Mouse (Mus musculus) megakaryocyte progenitor cell, adult 5-6 weeks (primary cell): ENCODE data around the gene Ppp4r3b. TPM values are rescaled to one million over a fixed set of nuclear protein-coding genes. Genes with fewer than 3 reads are reported as not detected.

Experiments used
- ATAC-seq: replicated peaks from 2 replicates; pipeline ENCODE4 v1.8.0; 2016; ENCODE audit warnings: mild to moderate bottlenecking, moderate TSS enrichment, inconsistent platforms; ENCODE audit not compliant: poor library complexity
- total RNA-seq, 2 experiments: library from RNA; stranded (forward) in 1 of 2; stranded (reverse) in 1 of 2; fragments of 157-497, 149-512 nt in 1 of 2; fragments of 200-1000 nt in 1 of 2; gene quantifications; 2 replicates each; pipeline versions ENCODE4 v1.2.3 to v1.2.4; 2015 to 2017

Ppp4r3b gene
- 103 and 108 TPM in 2 replicates for total RNA-seq (2015)
- 116 and 149 TPM in 2 replicates for total RNA-seq (2017)

DNA sequence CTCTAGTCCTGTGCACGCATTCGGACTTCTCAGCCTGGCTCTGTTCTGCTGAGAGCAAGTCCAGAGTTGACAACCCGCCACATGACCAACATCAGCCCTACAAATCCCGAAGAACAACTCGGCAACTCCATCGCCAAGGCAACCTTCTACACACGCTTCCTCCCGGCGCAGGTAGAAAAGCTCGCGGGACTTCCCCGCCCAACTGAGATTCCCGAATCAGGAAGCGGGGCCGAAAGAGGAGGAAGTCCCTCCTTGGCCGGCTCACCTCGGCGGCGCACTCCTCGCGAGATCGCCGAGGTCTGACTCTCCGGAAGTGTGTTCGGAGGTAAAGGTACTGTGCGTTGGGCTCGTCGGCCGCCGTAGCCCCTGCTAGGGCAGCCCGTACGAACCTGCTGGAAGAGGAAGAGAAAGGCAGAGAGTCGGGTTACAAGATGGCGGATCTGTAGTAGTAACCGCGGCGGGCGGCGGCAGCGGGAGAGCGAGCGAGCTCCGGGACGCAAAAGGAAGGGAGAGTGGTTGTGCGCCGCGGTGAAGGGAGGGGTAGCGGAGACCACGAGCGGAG, at the start of gene Ppp4r3b:
Ppp4r3b (plus strand) TSS at position 328 of the 562 bp plus-strand sequence.
- peak; percentile 86 for ATAC-seq

DNA sequence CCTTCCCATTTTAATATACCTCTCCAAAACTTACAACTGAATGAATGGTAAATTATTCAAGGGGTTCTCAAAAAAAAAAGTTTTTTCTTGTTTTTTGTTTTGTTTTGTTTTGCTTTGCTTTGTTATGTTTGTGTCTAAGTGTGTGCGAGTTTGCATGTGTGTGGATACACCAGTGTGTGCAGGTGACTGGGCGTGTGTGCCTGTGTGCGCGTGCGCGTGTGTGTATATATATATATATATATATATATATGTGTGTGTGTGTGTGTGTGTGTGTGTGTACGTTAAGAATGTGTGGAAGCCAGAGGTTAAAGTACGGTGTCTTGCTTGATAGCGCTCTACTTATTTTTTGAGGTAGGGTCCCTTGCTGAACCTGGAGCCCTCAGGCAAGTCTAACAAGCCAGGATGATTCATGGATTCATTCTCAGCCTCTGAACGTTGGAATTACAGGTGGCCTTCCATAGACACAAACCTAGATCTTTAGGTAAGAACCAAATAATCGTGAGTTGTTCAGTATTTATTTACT, 42.8 kb upstream of the Ppp4r3b start:
- ATAC-seq, result peak; percentile 27

DNA sequence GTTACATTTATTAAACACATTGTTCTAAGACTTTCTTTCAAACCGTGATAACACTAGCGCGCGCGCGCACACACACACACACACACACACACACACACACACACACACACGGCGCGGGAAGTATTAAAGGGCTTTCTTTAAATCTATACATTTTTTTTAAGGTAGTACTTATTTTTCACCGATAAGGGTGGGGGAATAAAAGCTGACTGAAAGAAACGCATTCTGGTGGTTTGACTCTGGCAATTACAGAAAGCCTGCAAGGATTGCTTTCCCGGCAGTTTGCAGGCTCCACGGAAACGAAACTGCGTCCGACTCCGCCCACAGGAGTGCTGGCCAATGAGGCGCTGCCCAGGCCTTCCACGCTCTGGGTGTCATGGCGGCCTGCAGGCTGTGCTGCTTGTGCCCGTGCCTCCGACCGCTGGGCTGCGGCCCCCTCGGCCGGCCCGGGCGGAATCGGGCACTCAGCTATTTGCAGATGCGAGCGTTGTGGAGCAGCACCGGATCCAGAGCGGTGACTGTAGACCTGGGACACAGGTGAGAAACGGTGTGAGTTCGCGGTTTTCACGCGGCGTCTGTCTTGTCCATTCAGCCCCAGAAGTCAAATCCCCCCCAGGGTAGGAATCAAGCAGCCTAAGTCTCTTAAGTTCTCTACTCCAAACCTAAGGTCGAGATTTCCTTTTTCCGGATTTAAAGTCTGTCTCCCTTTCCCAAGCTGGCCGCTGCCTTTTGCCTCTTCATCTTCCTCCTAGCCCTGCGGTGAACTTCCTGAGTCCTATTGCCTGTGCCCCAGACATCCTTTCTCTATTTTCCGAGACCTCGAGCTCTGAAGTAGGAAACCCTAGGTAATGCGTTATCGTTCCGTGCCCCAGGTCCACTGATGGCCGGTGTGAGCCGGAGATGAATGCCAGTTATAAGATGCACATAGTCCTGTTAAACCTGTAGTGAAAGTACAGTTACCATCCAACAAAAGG, 42.0 kb upstream of the Ppp4r3b start, which contains the start of gene Pnpt1:
Pnpt1 (plus strand) TSS at position 360 of the 971 bp plus-strand sequence.
- peak; percentile 100 for ATAC-seq

DNA sequence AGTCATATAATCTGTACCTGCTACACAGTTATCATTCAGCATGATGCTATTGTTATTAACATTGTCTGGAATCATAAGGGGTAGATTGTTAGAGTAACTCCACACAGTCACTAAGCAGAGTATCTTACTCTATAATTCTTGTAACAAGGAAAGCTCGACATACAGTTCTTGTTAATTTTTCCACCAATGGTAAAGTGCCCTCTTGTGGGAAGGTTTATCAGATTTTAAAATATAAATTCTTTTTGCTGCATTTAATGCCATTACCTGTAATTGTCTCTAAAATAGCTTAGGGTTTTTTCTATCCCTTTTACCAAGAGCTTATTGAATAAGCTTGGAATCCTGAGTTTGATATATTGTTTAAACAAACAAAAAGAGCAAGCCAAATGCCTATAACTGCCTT, 32.0 kb upstream of the Ppp4r3b start:
- no peak for ATAC-seq

DNA sequence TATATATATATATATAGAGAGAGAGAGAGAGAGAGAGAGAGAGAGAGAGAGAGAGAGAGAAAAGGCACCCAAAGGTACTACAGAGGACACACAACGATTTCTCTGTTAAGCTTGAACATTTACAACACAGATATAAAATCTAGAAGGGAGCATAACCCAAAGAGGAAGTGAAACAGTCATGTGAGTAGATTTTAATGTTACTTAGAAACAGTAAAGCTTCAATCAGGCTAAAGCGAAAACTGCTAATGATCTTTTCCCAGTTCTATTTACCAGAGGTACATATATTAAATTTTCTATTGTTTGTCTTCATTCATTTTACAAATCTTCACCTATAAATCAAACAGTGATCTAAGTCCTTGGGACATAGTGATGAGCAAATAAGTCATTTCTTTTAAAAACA, 23.8 kb upstream of the Ppp4r3b start:
- ATAC-seq, result peak; percentile 63

DNA sequence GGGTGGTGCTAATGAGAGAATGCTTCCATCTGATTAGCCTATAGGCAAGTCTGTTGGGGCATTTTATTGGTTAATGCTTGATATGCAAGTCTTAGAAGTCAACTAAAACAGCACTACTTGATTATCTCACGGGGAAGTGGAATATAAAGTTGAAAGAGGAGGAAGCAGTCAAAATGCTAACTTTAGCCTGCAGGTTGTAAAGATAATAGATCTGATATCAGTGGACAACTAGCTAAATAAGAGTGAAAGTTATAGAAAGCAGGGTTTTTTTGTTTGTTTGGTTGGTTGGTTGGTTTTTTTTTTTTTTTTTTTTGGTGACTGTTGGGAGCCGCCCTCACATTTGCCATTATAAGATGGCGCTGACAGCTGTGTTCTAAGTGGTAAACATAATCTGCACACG, 9.1 kb upstream of the Ppp4r3b start:
- no peak for ATAC-seq

DNA sequence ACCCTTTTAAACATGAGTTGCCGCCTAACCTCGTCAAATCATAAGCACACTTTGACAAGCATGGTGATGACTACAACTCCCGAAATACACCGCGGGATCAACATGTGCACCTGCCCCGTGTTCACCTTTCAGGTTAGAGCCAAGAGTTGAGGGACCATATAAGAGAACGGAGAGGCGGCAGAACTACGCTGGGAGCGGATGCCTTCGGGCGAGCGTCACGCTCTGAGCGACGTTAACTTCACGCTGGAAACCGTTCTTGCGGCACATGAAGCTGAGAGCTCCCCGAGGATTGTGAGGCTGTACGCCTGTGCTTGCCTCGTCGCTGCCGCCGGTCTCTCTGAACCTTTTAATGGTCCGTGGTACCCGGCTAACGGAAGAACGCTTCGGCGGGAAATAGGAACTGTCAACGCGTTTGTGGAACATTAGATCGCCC, 715 bp upstream of the Ppp4r3b start:
- peak; percentile 24 for ATAC-seq

DNA sequence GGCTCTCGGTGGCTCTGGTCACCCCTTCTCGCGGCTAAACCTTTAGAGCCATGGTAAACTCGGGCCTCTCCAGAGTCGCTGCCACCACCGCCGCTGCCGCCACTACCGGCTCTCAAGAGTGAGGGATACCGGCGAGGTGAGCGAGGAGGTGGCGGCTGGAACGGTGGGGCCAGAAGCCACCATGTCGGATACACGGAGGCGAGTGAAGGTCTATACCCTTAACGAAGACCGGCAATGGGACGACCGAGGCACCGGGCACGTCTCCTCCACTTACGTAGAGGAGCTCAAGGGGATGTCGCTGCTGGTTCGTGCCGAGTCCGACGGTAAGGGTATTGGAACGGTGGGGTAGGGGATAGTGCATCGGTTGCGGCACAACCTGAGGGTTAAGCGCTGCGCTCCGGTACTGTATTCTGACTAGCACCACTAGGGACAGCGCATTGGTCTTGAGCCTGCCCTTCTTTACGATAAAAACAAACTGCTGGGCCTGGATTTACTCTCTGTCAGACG, 488 bp downstream of the Ppp4r3b start:
- peak; percentile 65 for ATAC-seq

DNA sequence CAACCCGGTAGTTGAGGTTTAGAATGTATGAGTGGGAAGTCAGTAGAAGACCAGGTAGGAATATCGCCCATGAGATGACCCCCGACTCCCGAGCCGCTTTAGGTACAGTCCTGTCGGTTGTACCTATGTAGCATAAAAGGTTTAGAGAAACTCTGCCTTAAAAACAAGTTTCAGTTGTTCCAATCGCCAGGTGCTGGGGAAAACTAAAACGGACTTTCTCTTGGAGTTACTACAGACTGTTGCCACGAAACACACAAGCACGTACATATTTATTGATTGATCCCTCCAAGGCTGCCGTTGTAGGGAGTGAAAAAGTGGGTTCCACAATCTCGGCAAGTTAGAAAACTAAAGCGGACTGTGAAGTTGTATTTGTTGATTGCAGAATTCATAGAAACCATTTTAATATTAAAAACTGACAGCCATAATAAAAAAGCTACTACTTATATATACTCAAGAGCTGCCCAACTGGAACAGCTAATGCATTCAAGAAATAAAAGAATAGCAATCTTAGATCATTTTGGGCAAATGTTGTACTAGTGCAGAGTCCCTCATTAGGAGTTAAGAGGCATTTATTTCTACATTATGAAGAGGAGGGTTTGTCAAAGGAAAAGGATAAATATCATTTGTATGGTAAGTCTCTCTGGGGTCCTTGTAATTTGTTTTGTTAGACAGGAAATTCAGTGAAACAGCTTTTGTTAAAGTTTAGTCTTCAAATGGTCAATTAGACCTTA, 1.2 kb downstream of the Ppp4r3b start:
- ATAC-seq, result no peak

DNA sequence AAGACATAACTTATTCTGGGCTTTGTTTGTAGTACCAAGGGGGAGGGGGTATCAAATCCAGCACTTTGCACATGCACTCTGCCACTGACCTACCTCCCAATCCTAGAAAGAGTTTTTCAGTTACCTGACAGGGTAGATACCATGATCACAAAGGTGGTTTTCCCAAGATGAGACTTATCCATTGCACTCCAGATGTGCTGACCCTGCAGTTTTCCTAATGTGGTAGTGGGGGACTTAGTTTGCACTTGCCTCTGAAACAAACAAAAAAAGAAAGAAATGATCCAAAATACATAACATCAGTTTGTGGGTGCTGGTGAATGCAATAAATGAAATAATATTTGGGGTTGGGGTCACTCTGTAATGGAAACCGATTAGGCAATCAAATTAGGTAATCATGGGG, 6.6 kb downstream of the Ppp4r3b start:
- no peak for ATAC-seq

DNA sequence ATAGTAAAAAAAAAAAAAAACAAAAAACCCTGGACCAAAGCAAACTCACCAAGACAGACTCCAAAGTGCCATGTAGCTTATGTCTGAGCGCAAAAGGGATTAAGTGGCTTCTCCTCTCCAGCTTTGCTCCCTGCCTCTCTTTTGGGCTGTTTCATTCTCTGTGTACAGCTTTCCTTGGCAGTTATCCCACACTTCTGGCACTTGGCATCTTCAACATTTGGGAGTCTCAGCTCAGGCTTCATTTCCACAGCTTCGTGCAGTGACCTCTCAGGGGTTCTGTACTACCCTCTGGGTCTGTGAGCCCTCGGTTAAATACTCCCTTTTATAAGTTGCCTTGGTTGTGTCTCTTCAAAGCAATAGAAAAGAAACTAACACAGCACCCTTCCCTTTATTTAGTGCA, 8.0 kb downstream of the Ppp4r3b start:
- ATAC-seq, result no peak

DNA sequence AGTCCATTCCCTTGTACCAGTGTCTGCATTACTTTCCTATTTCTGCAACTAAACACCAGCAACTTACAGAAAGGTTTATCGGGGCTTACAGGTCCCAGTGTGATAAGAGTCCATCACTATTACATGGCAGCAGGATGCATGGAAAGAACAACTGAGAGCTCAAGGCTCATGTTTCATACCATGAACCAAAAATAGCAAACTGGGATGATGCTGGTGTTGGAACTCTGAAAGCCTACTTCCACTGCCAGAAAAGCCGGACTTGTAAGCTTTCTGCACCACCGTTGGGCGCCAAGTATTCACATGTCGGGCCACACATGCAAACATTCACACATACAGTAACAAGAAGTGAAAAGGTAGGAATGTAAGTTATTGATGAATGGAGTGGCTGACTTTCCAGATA, 9.1 kb downstream of the Ppp4r3b start:
- ATAC-seq, result no peak

DNA sequence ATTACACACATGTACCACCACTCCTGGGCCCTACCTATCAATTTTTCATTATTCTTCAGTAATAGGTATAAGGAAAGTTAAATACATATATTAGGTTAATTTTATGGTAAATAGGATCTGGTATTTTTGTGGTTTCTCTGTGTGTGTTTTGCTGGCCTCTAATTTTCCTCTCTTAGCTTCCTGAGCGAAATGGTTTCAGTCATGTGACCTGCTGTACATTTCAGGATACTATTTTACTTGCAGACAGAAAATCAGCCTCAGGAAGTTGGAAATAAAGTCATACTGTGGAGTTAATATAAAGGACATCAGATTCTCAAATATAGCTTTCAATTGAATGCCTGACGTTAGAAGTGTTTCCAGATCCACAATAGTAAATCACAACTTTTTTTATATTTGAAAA, 16.3 kb downstream of the Ppp4r3b start:
- no peak for ATAC-seq

DNA sequence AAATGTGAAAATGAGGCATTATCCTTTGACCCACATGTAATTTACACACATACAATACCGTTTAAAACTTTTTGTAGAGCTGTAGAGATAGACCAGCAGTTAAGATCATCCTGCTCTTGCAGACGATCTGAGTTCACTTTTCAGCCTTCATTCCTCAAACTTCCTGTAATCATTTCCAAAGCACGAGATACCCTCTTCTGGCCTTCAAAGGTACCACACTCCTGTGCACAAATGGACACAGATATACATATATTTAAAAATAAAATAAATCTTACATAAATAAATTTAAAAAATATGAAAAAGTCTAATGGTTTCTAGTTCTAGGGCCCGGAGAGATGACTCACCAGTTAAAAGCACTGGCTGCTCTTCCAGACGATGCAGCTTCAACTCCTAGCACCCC, 31.0 kb downstream of the Ppp4r3b start:
- 0 out of 2 replicates have a peak, but pooled peaks have one; percentile 61 for ATAC-seq

DNA sequence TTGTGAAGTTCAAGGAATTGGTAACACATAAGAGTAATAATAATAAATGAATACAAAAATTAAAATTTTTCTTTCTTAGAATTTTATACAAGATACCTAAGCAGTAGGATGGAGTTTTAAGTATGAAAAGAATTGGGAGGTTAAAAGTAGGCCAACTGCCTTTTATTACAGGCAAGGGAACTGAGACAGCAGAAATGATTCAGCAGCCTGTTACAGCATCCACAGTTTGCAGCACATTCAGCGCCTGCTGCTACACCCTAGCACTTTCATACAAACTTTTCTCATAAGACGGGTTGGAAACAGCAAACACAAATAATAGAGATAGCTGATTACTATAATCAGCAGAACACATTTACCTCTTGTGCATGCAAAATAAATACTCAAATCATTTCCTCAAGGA, 37.1 kb downstream of the Ppp4r3b start:
- ATAC-seq, result no peak

DNA sequence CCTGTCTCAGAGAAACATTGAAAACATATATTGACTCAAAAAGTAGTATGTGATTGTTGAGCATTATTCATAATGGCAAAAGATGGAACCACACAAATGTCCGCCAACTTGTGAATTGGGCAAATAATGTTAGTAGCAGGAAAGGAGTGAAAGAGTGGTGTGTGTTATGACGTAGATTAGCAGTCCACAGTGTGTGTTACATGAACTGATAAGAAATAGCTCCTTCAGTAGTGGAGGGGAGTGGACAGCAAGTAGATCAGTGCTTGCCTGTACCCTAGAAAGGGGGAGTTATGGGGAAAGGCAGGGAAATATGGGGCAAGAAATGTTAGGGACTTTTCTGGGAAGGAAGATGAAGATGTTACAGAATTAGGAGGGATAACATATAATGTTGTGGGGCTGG, 43.5 kb downstream of the Ppp4r3b start:
- peak; percentile 66; the same call in 1 of the 2 replicates for ATAC-seq

DNA sequence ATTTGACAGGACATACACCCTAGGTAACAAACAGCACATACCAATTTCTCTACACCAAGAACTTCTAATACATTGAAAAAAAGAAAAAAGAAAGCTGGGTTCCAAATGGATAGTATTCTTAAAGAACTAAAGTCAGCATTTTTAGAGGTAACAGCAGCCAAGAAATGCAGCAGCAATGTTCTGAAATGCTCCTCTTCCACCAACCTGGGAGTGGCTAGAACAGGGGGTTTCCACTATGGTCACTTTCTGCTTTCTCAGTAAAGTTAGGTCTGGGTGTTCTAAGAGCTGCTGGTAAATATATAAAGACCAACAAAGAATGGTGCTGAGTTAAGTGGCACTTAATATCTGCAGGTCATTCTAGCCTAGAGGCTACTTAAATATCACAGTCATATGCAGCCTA, 46.4 kb downstream of the Ppp4r3b start:
- no peak for ATAC-seq

DNA sequence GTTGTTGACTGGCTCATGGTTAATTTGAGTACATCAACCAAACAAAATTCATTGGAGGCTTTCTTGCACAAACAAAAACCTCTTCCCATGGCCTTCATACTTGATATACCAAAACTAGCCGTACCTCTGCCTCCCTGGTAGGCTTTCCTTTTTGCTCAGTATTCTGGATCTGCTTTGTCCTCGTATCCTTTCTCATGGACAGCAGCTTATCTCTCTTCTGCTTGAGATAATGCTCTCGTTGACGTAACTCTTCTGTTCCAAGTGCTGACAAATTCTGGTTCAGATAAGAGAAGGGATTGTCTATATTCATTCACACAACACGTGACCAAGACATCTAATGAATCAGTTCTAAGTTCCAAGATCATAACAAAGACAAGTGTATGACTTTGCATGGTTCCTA, 49.6 kb downstream of the Ppp4r3b start:
- ATAC-seq, result no peak

DNA sequence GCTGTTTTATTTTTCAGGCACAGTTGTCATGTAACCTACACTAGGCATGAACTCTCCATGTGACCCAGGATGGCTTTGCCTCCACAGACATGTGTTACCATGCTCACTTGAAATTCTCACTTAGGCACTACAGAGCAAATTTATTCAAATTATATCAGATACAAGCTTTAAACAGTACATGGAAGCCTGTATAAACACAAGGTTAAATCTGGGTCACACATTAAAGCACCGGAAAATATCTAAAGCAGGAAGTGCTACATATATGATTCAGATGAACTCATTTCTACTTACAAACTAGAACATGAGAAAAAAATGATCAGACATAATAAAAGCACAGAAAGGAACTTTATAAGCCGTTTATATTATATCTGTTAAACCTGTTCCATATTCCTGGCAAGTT, 52.1 kb downstream of the Ppp4r3b start:
- ATAC-seq, result no peak

DNA sequence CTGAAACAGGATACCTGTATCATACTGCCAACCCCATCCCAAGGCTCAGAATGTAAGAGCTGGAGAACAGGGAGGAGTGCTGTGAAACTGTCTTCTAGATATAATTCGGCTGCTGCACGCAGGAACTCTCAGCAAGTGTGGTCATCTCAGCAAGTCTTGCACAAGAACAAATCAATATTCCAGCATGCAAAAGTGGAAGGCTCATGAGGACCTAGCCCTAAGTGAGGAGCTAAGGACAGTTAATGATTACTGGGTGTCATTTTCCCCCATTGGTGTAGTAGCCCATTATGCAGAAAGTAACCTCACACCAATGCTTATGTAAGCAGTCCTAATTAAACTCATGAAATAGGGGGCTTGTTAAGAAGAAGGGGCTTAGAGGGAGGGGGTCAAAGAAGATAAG, 56.3 kb downstream of the Ppp4r3b start:
- ATAC-seq, result no peak

DNA sequence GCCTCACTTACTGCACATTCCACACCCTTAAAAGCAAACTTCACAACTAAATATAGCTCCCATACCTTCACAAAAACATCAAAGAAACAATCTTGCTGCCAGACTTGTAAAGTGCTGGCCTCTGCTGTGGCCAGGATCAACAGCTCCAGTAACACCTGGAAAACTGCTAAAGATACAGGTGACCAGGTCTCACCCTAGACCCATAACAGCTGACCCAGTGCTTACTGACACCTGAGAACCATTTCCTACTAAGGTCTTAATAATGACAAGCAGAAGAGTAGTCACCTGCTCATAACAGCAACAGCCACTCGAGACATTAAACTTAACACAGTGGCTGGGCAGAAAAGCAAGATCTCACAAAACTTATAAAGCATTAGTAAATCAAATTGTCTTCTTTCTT, 60.9 kb downstream of the Ppp4r3b start:
- no peak for ATAC-seq
